Mouse (Mus musculus): ENCODE data around the gene Zfp36. TPM values are rescaled to one million over a fixed set of nuclear protein-coding genes. Genes with fewer than 3 reads are reported as not detected.

Gene Zfp36
- total and polyA plus RNA-seq, 3 experiments, result 0.50 to 2.8 TPM; not detected in 1

- peaks cover 18% of the 10 kb centered on the region for H3K79me2 ChIP-seq (ENCODE audit: control insufficient read depth, insufficient read depth, low read length, poor library complexity)
- H3K27ac ChIP-seq (ENCODE audit: control insufficient read depth, low read depth, low read length), result no peak overlapping the region
- peak; percentile 49 for DNase-seq (ENCODE audit: low read depth, low spot score)
- no peak overlapping the region for H3K4me3 ChIP-seq (ENCODE audit: control insufficient read depth in 1 of 2, insufficient read depth in 1 of 2, low read depth in 2 of 2, low read length in 2 of 2)
- no peak overlapping the region for H3K9ac ChIP-seq (ENCODE audit: control insufficient read depth, low read depth, low read length, poor library complexity, severe bottlenecking)
- H3K36me3 ChIP-seq (ENCODE audit: control insufficient read depth in 1 of 2, insufficient read depth in 2 of 2, low read length in 2 of 2), result peaks cover 11 to 20% of the 10 kb centered on the region in 2 experiments
- no peaks in the 10 kb centered on the region for H3K9me3 ChIP-seq (replicated peaks; ENCODE audit: insufficient read depth, low read length)
- H3K4me1 ChIP-seq (ENCODE audit: control insufficient read depth in 1 of 2, insufficient read depth in 2 of 2, low read length in 2 of 2), result peaks cover 0 to 16% of the 10 kb centered on the region in 2 experiments; a peak in 2 of 4 replicates
- no peaks in the 10 kb centered on the region for H3K27me3 ChIP-seq (ENCODE audit: control insufficient read depth in 1 of 2, insufficient read depth in 2 of 2, low read length in 2 of 2)
- TF ChIP-seq ELF1 (IDR thresholded peaks at IDR 0.05; ENCODE audit: low read depth, low read length), result 0 out of 2 replicates have a peak, but pooled peaks have one; percentile 15
- no peak for TF ChIP-seq ZC3H11A (IDR thresholded peaks at IDR 0.05; ENCODE audit: low read depth, low read length)
- peak in 1 of 2 experiments; percentile 25; a peak in 1 of 4 replicates for TF ChIP-seq POLR2A (IDR thresholded peaks at IDR 0.05; ENCODE audit: control insufficient read depth in 1 of 2, insufficient read depth in 1 of 2, low read depth in 1 of 2, low read length in 2 of 2, poor library complexity in 1 of 2)
These were observed 24.8 kb downstream of the Zfp36 start for GRCm38 (mm10) chr7:28355221-28355620.

GRCm38 (mm10) chr7:28354596-28354995 lies 25.5 kb downstream of the Zfp36 start:
- H3K4me1 ChIP-seq (ENCODE audit: control insufficient read depth in 1 of 2, insufficient read depth in 2 of 2, low read length in 2 of 2), result peaks cover 2 to 18% of the 10 kb centered on the region in 2 experiments; a peak in 3 of 4 replicates
- no peak overlapping the region for H3K27ac ChIP-seq (ENCODE audit: control insufficient read depth, low read depth, low read length)
- DNase-seq (ENCODE audit: low read depth, low spot score), result peak; percentile 39
- no peak overlapping the region for H3K4me3 ChIP-seq (ENCODE audit: control insufficient read depth in 1 of 2, insufficient read depth in 1 of 2, low read depth in 2 of 2, low read length in 2 of 2)
- TF ChIP-seq E2F4 (IDR thresholded peaks at IDR 0.05; ENCODE audit: borderline replicate concordance, low read depth, low read length), result no peak
- TF ChIP-seq MYB (IDR thresholded peaks at IDR 0.05; ENCODE audit: low read depth, low read length), result no peak
- TF ChIP-seq POLR2AphosphoS2 (IDR thresholded peaks at IDR 0.05; ENCODE audit: low read length), result no peak
- no peak for TF ChIP-seq JUND (IDR thresholded peaks at IDR 0.05; ENCODE audit: low read depth, low read length)
- no peak for TF ChIP-seq ELF1 (IDR thresholded peaks at IDR 0.05; ENCODE audit: low read depth, low read length)
- no peak for TF ChIP-seq SIN3A (IDR thresholded peaks at IDR 0.05; ENCODE audit: low read length)
- no peak for TF ChIP-seq POLR2AphosphoS5 (IDR thresholded peaks at IDR 0.05; ENCODE audit: borderline replicate concordance, low read depth, low read length)
- no peak for TF ChIP-seq GABPA (IDR thresholded peaks at IDR 0.05; ENCODE audit: low read depth, low read length)
- TF ChIP-seq ZKSCAN1 (IDR thresholded peaks at IDR 0.05; ENCODE audit: low read depth, low read length), result no peak
- TF ChIP-seq EP300 (IDR thresholded peaks at IDR 0.05; ENCODE audit: low read depth in 1 of 2, low read length in 2 of 2), result no peak
- TF ChIP-seq USF2 (IDR thresholded peaks at IDR 0.05; ENCODE audit: borderline replicate concordance in 1 of 2, insufficient read depth in 1 of 2, low read depth in 1 of 2, low read length in 2 of 2), result no peak
- TF ChIP-seq ETS1 (IDR thresholded peaks at IDR 0.05; ENCODE audit: low read depth, low read length), result no peak
- TF ChIP-seq TAL1 (IDR thresholded peaks at IDR 0.05; ENCODE audit: low read length), result no peak
- no peak for TF ChIP-seq MYC (IDR thresholded peaks at IDR 0.05; ENCODE audit: low read depth, low read length)
- no peak for TF ChIP-seq SMC3 (IDR thresholded peaks at IDR 0.05; ENCODE audit: low read depth, low read length)
- no peaks in the 10 kb centered on the region for H3K27me3 ChIP-seq (ENCODE audit: control insufficient read depth in 1 of 2, insufficient read depth in 2 of 2, low read length in 2 of 2)
- H3K9ac ChIP-seq (ENCODE audit: control insufficient read depth, low read depth, low read length, poor library complexity, severe bottlenecking), result no peak overlapping the region
- peaks cover 11 to 22% of the 10 kb centered on the region in 2 experiments for H3K36me3 ChIP-seq (ENCODE audit: control insufficient read depth in 1 of 2, insufficient read depth in 2 of 2, low read length in 2 of 2)
- no peaks in the 10 kb centered on the region for H3K9me3 ChIP-seq (replicated peaks; ENCODE audit: insufficient read depth, low read length)
- peaks cover 20% of the 10 kb centered on the region for H3K79me2 ChIP-seq (ENCODE audit: control insufficient read depth, insufficient read depth, low read length, poor library complexity)
